Mouse (Mus musculus): ENCODE measurements around the gene Gm8909. TPM values are rescaled to one million over a fixed set of nuclear protein-coding genes. Genes with fewer than 3 reads are reported as not detected.
A peak's percentile ranks its signal among the peaks of the same experiment; 100 is the strongest.
"Not testable (repeated sequence)": the region's sequence is repeated elsewhere in the genome, so short reads cannot be mapped to it uniquely, and the experiment has no call there.

Gm8909 gene
- polyA plus RNA-seq, 1 experiment from 2014 or later: 0.56 TPM

DNA sequence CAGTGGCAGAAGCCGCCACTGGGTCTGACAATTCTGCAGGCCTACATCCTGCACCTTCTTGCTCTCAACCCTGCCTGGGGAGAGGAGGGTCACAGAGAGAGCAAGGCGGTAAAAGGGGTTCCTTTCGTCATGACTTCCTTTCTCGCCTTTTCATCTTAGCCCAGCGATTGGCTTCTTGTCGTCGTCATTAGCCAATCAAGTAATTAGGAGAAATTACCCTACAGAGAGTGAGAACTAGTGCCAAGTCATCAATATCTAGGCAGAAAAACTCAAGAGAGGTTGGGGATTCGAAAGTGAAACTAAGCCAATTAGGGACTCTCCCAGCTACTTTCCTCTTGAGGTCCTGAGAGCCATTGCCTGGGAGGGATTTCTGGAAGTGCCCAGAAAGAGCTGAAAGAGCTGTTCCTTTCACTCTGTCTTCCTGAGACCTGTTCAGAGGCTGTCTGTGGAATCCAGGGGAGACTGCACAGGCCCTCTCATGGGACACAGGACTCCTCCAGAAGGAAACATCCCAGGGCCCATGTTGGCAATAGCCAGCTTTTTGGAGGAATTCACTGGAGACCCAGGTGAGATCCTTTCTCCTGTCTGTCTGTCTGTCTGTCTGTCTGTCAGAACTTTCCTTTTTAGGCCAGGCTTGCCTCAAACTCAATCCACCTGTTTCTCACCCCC is 46.9 kb downstream of the Gm8909 start, which contains the start of gene Gm19684:
Gm19684 (plus strand) TSS at position 327 of the 669 bp plus-strand sequence.
- not testable (repeated sequence) for H3K9ac ChIP-seq (replicated peaks; ENCODE audit: low read length); H3K36me3 ChIP-seq (ENCODE audit: insufficient read depth, low read length); H3K27ac ChIP-seq (ENCODE audit: low read length); H3K4me1 ChIP-seq (ENCODE audit: insufficient read depth, low read length); H3K9me3 ChIP-seq (ENCODE audit: low read length)
- H3K4me3 ChIP-seq (ENCODE audit: low read length): peak within 1 kb of the TSS; percentile 30
- peaks cover 20% of the 10 kb centered on the region for H3K27me3 ChIP-seq (ENCODE audit: insufficient read depth, low read length)
- H3K4me2 ChIP-seq (replicated peaks; ENCODE audit: low read depth, low read length): peak within 1 kb of the TSS; percentile 45
- ATAC-seq (ENCODE audit: low FRiP score, low TSS enrichment): peak; percentile 79
- 3% methylated on average over 8 of the region's 8 CpGs for WGBS

- not testable (repeated sequence) for H3K4me1 ChIP-seq (ENCODE audit: insufficient read depth, low read length); H3K9me3 ChIP-seq (ENCODE audit: low read length); H3K27ac ChIP-seq (ENCODE audit: low read length); H3K9ac ChIP-seq (replicated peaks; ENCODE audit: low read length); H3K36me3 ChIP-seq (ENCODE audit: insufficient read depth, low read length)
- Histone ChIP-seq H3K4me2 (replicated peaks; ENCODE audit: low read depth, low read length) (peak overlapping the region; percentile 45), H3K27me3 (ENCODE audit: insufficient read depth, low read length) (peaks cover 20% of the 10 kb centered on the region), H3K4me3 (ENCODE audit: low read length) (peak overlapping the region; percentile 30)
- peak; percentile 79 for ATAC-seq (ENCODE audit: low FRiP score, low TSS enrichment)
- 20% methylated on average over 18 of the region's 18 CpGs for WGBS
These were observed 47.5 kb downstream of the Gm8909 start for GRCm38 (mm10) chr17:36120839-36121238.

- not testable (repeated sequence) for H3K9ac ChIP-seq (replicated peaks; ENCODE audit: low read length); H3K4me1 ChIP-seq (ENCODE audit: insufficient read depth, low read length); H3K27ac ChIP-seq (ENCODE audit: low read length); H3K36me3 ChIP-seq (ENCODE audit: insufficient read depth, low read length); ATAC-seq (ENCODE audit: low FRiP score, low TSS enrichment); H3K9me3 ChIP-seq (ENCODE audit: low read length); H3K4me3 ChIP-seq (ENCODE audit: low read length); H3K4me2 ChIP-seq (replicated peaks; ENCODE audit: low read depth, low read length)
- WGBS: 19% methylated on average over 3 of the region's 3 CpGs
- peaks cover 14% of the 10 kb centered on the region; the same call in 1 of the 2 replicates for H3K27me3 ChIP-seq (ENCODE audit: insufficient read depth, low read length)
These were observed 51.8 kb downstream of the Gm8909 start for GRCm38 (mm10) chr17:36116545-36116944.

Other genes starting within 250 kb of the Gm8909 start
- gene Abcf1, start 198.8 kb downstream of the Gm8909 start, polyA plus RNA-seq (2015; fragmentation: Nextera tagmentation; extraction: Ambion mirVana): 80.7 and 95.8 TPM in 2 replicates
- 55.7 and 57.8 TPM in 2 replicates for gene Gnl1, start 188.7 kb downstream of the Gm8909 start, polyA plus RNA-seq (2015; fragmentation: Nextera tagmentation; extraction: Ambion mirVana)
- gene Prr3, start 188.3 kb downstream of the Gm8909 start, polyA plus RNA-seq (2015; fragmentation: Nextera tagmentation; extraction: Ambion mirVana): 46.6 and 47.9 TPM in 2 replicates
- gene H2-T24, start 148.0 kb downstream of the Gm8909 start, polyA plus RNA-seq (2015; fragmentation: Nextera tagmentation; extraction: Ambion mirVana): 2.2 and 3.1 TPM in 2 replicates
- gene H2-T23, start 135.7 kb downstream of the Gm8909 start, polyA plus RNA-seq (2015; fragmentation: Nextera tagmentation; extraction: Ambion mirVana): 4.5 and 5.9 TPM in 2 replicates
- gene H2-T22, start 125.8 kb downstream of the Gm8909 start, polyA plus RNA-seq (2015; fragmentation: Nextera tagmentation; extraction: Ambion mirVana): 13.9 and 16.0 TPM in 2 replicates
- 0.10 TPM in 1 of 2 replicates, not detected in the other for gene Gm6034, start 125.6 kb downstream of the Gm8909 start, polyA plus RNA-seq (2015; fragmentation: Nextera tagmentation; extraction: Ambion mirVana)
- not detected in 2 replicates for gene Gm11127, start 110.2 kb downstream of the Gm8909 start, polyA plus RNA-seq (2015; fragmentation: Nextera tagmentation; extraction: Ambion mirVana)
- not detected in 2 replicates for gene Gm19684, start 46.9 kb downstream of the Gm8909 start, polyA plus RNA-seq (2015; fragmentation: Nextera tagmentation; extraction: Ambion mirVana)
- not detected in 2 replicates for gene Gm7030, start 39.1 kb downstream of the Gm8909 start, polyA plus RNA-seq (2015; fragmentation: Nextera tagmentation; extraction: Ambion mirVana)
- not detected in 2 replicates for gene H2-T3, start 21.8 kb upstream of the Gm8909 start, polyA plus RNA-seq (2015; fragmentation: Nextera tagmentation; extraction: Ambion mirVana)
- gene Rpp21, start 89.5 kb upstream of the Gm8909 start, polyA plus RNA-seq (2015; fragmentation: Nextera tagmentation; extraction: Ambion mirVana): 107 and 110 TPM in 2 replicates
- 18.4 and 19.8 TPM in 2 replicates for gene Trim39, start 103.7 kb upstream of the Gm8909 start, polyA plus RNA-seq (2015; fragmentation: Nextera tagmentation; extraction: Ambion mirVana)
- 0.15 TPM in 1 of 2 replicates, not detected in the other for gene H2-M10.2, start 118.0 kb upstream of the Gm8909 start, polyA plus RNA-seq (2015; fragmentation: Nextera tagmentation; extraction: Ambion mirVana)
- not detected in 2 replicates for gene H2-M10.1, start 157.6 kb upstream of the Gm8909 start, polyA plus RNA-seq (2015; fragmentation: Nextera tagmentation; extraction: Ambion mirVana)
- gene H2-M10.3, start 199.9 kb upstream of the Gm8909 start, polyA plus RNA-seq (2015; fragmentation: Nextera tagmentation; extraction: Ambion mirVana): not detected in 2 replicates

Data from kidney, embryonic 16.5 days (tissue).